Mouse (Mus musculus): ENCODE data around the gene Gm21789. TPM values are rescaled to one million over a fixed set of nuclear protein-coding genes. Genes with fewer than 3 reads are reported as not detected.
"Not testable (repeated sequence)": the region's sequence is repeated elsewhere in the genome, so short reads cannot be mapped to it uniquely, and the experiment has no call there.

Gm21789 gene
- polyA plus RNA-seq (2012; rRNA removed): not detected in 2 replicates

GRCm38 (mm10) chrX:32941468-32941867 is at the start of gene Gm21789:
Gene Gm21789 (plus strand): TSS chrX:32941768.
- H3K27me3 ChIP-seq (ENCODE audit: control insufficient read depth, insufficient read depth, low read length); H3K27ac ChIP-seq (ENCODE audit: insufficient read depth, low read length); DNase-seq; H3K4me1 ChIP-seq (ENCODE audit: control insufficient read depth, insufficient read depth, low read length); H3K4me3 ChIP-seq (replicated peaks; ENCODE audit: insufficient read depth, low read depth, low read length): not testable (repeated sequence)
- no CpG with 5 or more reads among the region's 1 CpGs for WGBS

- H3K4me3 ChIP-seq (replicated peaks; ENCODE audit: insufficient read depth, low read depth, low read length); H3K27ac ChIP-seq (ENCODE audit: insufficient read depth, low read length); DNase-seq; H3K27me3 ChIP-seq (ENCODE audit: control insufficient read depth, insufficient read depth, low read length); H3K4me1 ChIP-seq (ENCODE audit: control insufficient read depth, insufficient read depth, low read length): not testable (repeated sequence)
- no CpG with 5 or more reads among the region's 4 CpGs for WGBS
Observed at GRCm38 (mm10) chrX:32894325-32894724, 47.2 kb upstream of the Gm21789 start, which contains the start of gene Btbd35f30. Gene Btbd35f30 (plus strand): TSS chrX:32894625.

GRCm38 (mm10) chrX:32973597-32973996 is 32.0 kb downstream of the Gm21789 start, which contains the start of gene Btbd35f5:
Gene Btbd35f5 (plus strand): TSS chrX:32973897.
- not testable (repeated sequence) for H3K27me3 ChIP-seq (ENCODE audit: control insufficient read depth, insufficient read depth, low read length); H3K27ac ChIP-seq (ENCODE audit: insufficient read depth, low read length); H3K4me3 ChIP-seq (replicated peaks; ENCODE audit: insufficient read depth, low read depth, low read length); H3K4me1 ChIP-seq (ENCODE audit: control insufficient read depth, insufficient read depth, low read length); DNase-seq
- WGBS: no CpG with 5 or more reads among the region's 3 CpGs

Other genes with a start within 250 kb of the Gm21789 start
- not detected in 2 replicates for gene Btbd35f21, start 215.7 kb upstream of the Gm21789 start, polyA plus RNA-seq (2012; rRNA removed)
- not detected in 2 replicates for gene Btbd35f30, start 47.1 kb upstream of the Gm21789 start, polyA plus RNA-seq (2012; rRNA removed)
- not detected in 2 replicates for gene Btbd35f5, start 32.1 kb downstream of the Gm21789 start, polyA plus RNA-seq (2012; rRNA removed)